Mouse (Mus musculus) ovary, postnatal 14 days (tissue): ENCODE results near the gene Ssbp3.

Experiments
- DNase-seq: peaks from one replicate; pipeline ENCODE4 v3.0.0; 2022; ENCODE audit warnings: low spot score

Ssbp3 gene

DNA sequence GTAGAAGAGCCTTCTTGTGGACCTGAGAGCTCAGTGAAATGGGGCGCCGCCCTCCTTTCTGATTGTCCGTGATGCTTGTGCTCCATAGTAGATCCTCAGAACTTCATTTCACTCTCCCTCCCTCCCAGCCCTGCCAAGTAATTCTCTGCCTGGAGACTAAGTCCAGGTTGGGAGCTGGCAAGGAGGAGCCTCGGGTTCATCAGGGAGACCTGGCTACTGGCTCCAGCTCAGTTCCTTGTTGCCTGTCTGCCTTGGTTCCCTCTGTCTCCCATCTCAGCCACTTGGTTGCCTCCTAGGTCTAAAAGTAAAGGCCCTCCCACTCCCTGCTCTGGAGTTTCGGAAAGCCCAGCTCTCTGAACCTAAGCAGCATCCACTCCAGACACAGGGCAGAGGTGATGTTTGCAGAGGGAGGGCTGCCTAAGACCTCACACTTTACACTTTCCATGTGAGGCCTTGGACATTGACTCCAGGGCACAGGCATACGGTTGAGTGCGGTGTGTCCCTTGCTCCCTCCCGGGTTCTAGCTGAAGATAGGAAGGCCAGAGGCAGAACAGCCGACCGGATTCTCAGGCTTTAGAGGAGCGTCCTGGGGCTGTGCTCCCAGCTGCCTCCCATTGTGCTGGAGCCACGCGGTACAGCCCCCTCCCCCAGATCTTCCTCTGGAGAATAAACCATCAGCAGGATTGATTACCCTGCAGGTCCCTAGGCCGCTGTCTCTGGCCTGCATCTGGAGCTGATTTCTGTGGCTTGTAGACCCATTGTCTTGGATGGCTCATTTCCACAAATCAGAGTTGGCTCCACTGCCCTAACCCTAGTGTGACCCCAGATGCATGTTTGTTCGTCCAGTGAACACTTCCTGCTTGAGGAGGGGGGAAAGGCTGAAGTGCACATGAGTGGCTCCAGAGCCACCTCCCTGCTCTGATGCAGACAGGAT, 75.7 kb downstream of the Ssbp3 start:
- DNase-seq, result no peak

DNA sequence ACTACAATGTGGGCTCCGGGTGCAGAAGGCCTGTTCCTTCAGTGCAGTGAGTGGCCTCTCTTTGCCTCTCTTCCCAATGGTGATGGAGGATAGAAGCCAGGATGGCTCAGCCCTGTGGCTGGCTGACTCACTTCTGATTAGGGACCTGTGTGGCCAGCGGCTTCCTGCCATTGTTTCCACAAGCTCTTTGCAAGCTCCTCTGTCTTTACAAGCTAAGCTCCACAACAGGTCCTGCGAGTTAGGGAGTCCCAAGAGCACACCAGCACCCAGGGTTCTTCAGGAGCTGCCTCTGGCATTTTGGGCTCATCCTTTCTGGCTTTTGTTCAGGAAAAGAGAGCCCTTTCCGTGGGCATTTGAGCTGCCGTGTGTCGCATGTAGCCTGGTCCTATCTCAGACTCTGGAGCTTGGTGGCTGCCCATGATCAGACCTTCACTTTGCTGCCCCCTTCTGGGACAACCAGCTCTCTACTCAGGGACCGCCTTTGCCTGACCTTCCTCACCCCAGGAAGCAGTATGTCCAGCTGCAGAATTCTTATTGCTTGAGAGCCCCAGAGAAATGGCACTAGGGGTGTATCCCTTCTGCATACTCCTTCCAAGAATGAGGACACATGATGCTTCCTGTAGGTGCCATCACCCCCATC, 77.3 kb downstream of the Ssbp3 start:
- peak; percentile 71 for DNase-seq

DNA sequence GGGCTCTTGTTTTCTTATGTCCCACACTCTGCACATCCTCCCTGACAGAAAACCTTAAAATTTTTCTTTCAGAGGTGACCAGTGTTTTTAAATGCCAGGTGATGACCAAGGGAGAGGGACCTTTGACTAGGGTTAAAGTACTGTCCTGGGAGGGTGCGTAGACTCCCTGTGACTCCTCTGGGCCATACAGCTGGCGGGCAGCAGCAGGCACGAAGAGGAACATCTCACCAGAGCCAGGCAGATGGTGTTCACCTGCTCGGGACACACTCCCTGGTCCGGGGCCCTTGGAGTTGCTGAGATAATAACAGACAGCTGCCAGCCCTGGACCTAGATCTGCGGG, 78.4 kb downstream of the Ssbp3 start:
- DNase-seq, result no peak

DNA sequence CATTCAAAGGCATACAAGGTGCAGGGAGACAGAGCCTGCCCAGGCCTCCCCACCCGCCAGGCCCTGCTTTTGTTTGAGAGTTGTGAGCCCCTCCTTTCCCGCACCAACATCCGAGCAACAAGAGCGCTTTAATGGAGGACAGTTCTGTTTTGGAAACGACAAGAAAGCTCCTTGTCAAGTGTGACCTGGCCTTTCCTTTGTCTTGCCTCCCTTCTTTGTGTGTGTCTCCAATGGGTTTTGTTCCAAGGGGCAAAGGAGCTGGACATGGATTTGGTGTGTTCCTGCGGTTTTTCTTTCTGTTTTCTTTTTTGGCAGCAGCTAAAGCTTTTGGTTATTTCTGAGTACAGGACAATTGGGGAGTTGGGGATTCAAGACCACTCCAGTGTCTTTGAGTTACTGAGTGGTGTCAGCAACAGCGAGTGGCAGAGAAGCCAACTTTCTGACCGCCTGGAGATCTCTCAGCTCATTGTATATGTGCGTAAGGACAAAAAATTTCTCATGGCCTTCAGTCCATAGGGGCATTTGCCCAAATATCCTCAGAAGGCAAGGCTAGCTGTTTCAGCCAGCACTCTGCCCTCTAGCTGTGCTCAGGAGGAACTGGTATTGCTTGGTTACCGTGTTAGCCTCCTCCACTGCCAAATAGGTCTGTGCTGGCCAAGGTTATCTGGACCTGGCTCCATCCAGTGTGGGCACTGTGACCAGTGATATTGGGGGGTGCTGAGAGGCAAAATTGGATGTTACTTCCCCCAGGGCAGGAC, 78.9 kb downstream of the Ssbp3 start:
- DNase-seq, result no peak

DNA sequence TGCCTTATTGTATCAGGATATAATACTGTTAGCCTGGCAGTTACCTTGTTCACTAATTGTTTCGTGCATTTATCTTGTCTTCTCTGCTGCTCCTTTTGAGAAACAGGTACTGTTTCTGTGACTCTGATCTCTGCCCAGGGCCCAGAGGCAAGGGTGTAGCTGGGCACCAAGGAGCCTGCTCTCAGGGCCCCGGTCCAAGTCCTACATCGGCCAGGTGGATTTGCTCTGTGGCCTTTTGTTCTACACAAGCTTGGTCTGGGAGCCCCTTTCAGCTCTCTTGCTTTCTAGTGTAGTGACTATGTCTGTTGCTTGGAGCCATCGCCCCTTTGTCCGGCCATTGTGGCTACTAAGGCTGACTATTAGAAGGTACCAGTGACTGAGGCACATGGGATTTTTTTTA, 82.6 kb downstream of the Ssbp3 start:
- DNase-seq, result no peak

DNA sequence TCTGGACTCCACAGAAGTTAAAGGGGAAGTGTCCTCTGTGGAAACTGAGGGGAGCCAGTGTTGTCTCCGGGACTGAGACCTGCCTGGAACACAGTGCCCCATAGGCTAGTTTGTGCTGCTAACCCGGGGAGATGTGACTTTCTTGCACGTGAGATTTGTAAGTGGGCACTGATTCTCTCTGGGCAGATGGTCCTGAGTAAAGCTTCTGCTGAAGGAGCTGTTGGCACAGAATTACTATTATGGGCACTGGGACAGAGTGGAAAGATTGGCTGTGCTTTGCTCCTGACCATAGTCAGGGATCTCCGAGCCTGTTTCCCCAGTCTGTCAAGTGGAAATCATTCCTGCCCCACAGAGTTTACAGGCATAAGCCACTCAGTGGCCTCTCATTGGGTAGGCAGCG, 83.8 kb downstream of the Ssbp3 start:
- DNase-seq, result no peak

DNA sequence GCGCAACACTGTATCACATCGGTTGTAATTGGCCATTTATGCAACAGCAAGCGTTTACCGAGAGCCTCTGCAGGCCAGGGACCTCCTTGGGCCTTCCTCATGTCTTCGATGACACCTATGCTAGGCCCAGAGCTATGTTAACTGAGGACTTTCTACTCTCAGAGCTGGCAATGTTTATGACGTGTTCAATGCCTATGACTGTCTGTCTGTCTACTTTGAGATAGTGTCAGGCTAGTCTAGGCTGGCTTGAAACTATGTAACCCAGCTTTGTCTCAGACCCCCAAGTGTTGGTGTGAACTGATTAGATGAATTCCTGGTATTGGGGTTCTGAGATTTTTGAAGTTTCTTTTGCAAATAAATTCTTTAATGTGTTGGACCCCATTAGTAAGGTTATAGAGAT, 84.6 kb downstream of the Ssbp3 start:
- DNase-seq, result no peak

DNA sequence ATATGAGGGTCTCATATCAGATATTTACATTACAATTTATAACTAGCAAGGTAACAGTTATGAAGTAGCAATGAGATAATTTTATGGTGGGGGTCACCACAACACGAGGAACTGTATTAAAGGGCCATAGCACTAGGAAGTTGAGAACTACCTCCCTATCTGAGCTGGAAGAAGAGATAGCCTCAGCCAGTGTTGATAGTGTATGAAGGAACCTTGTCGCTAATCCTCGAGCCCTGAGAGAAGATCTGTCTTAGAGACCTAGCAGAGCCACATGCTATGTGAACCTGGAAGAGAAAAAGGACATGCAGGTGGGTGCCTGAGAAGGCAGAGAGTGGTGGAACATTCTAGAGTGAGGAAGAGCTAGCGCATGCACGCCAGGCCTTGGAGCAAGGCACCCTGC, 85.0 kb downstream of the Ssbp3 start:
- no peak for DNase-seq

DNA sequence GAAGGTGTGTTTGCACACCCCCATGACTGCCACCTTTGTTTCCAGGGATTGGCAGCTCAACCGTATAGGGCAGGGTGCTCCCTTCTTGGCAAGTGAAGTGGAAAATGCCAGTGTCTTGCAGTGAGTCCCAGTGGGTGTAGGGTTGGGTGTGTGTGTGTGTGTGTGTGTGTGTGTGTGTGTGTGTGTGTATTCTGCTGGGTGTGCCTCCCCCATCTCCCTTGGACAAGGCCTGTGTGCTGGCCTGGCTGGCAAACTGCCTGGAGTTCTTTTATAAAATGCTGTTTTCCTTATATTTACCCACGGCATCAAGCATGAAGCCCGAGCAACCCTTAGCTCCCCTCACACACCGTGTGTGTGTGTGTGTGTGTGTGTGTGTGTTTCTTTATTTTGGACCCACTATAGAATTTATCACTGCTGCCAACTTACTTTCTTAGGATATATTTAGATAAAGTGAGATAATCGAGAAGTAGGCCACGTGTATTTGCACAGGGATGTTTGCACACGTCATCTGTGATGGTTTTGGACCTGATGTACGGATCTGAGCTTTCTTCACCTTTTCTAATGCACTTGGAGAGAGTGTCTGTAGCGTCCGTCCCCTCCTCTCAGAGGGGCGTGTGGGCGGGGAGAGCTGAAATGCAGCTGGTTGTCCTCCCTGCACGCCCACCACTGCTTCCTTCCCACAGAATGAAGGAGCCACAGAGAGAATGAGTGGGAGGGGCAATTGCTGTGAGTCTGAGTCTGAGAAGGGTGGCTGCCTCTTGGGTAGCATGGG, 86.0 kb downstream of the Ssbp3 start:
- no peak for DNase-seq

DNA sequence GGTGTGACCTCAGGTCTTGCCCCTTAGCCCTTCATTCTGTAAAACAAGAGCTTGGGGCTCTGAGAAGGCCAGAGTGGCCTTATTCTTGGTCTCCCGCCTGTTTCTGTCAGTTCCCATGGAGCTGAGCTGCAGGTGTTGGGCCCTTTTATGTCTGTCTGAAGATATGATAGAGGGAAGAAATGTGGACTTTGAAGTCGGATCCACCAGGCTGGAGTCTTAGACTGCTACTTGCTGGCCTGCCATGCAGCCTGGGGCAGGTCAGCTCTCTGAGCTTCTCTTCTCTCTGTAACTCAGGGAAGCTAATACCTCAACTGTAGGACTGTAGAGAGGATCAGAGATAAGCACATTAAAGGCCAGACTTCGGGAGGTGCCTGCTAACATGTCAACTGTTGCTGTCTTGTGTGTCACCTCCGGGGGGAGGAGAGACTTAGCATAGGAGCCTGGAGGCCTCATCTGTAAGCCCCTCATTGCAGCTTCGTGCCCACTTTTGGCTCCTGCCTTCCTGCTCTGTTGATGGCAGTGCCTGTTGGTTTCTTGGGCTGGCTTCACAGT, 90.8 kb downstream of the Ssbp3 start:
- no peak for DNase-seq

DNA sequence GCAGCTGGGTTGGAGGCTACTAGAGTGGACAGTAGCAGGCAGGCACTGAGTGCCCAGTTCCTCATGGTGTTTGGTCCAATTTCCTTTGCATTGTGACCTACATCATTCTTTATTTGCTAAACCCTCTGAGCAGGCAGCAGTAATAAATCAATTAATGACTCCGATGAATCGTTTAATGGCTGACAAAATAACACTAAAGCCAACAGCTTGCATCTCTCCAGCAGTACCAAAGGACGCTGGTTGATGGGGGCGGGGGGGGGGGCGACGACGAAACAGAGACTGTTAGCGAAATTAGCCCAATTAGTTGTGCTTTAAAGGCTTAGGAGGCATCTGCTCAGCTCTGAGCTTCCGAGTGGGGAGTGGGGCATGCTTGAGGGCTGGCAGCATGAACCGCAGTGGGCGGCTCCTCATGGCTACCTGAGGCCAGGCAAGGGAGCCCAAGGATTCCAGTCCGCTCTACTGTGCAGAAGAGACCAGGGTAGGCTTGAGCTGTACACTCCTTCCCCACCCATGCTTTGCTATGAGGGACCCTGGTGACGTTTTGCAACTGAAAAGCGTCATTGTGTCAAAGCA, 91.5 kb downstream of the Ssbp3 start:
- no peak for DNase-seq

DNA sequence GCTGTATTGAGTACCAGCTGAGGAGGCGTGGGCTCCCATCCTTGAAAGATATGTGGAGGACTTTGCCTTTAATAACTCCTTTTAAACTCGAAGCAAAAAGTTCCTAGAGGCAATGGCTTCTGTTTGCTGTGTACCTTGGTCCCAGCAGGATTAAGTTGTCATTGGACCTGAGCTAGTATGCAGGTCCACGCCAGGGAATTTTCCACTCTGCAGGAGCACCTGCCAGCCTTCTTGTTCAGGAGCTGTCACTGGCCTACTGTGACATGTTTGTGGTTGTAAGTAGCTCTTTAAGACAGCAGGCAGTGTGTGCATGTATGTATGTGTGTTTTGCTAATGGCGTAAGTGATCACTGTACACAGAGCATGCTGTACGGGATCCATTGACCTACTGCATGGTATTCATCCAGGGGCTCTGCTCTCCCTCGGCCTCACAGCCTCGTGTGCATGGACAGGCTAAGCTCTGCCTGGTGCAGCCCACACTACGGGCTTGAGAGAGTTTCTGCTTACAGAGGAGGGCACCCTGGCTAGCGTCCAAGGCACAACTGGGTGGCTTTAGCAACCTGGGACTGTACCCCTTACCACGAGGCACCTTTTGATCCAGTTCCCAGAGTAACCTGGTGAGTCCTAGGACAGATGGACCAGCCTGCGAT, 92.1 kb downstream of the Ssbp3 start:
- DNase-seq, result no peak

DNA sequence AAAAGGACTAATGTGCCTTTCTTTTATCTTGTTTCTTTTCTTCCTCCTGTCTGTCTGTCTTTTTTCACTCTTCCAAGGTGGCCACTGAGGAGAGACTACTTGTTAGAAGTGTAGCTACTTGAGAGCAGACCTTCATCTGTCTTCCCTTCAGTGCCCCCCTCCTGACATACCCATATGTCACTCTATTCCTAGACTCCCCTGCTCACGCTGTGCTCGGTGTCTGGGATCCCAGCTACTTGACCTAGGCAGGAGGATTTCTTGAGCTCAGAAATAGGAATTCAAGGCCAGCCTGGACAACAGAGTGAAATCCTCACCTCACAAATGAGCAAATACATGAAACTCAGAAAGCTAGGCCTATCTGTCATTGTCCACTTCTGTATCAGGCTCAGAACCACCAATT, 92.7 kb downstream of the Ssbp3 start:
- DNase-seq, result no peak

DNA sequence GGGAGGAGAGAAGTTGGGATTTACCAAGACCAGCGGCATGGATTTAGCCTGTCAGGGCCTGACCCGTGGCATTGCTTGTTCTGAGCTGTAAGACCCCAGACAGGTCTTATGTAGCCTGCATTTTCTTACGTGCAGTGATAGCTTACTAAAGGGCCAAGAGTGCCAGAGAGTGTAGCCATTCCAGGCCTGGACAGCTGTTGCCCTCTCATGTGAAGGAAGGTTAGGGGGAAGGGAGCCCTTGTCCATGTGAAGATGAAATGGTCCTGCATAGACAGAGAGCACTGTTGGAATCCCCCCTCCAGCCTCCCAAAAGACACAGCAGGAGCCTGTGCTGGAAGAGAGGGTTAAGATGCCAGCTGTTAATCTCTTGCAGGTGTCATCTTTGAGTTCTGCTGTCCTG, 93.3 kb downstream of the Ssbp3 start:
- DNase-seq, result no peak

DNA sequence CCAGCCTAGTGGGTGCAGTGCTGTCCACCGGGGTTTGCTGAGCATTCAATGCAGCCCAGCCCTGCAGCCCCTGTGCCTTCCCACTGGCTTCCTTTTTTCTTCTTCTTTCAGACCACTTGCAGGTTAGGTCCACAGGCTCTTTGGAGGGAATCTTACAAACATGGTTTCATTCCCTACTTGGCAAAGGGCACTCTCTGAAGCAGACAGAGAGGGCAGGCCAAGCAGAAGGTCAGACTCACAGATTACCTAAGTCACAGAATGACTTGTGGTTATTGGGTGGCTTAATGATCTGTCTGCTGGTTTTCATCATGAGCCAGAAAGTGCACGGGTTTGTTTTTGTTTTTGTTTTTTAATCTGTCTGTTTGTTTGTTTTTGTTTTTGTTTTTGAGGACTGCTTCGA, 93.8 kb downstream of the Ssbp3 start:
- no peak for DNase-seq

DNA sequence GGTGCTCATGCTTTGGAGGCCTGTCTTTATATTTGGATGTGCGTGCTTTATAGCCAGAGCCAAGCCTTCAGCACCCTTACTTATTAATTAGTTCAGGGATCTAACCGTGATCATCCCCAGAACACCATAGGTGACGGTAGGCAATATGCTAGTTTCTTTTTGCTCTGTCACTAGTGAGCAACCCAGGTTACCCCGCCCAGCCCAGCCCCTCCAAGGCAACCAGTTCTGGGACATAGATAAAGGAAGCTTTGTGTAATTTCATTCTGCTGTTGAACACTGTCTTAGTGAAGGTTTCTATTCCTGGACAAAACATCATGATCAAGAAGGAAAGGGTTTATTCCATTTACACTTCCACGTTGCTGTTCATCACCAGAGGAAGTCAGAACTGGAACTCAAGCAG, 94.7 kb downstream of the Ssbp3 start:
- no peak for DNase-seq

DNA sequence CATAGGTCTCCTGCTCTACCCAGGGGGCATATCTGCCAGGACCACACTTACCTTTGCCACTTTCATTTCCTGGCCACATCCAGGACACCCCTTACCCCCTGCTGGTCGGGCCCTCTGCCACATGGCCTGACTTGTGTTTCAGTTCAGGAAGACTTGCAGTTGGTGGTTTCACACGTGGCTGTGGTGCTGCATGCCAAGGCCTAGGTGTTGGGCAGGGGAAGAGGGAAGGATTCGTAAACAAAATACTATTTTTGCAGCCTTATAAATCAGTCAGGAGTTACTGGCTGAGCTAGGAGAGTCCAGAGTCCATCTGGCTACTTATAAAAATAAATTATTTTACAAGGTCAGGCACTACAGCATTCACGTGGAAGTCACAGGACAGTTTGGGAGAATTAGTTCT, 95.7 kb downstream of the Ssbp3 start:
- no peak for DNase-seq

DNA sequence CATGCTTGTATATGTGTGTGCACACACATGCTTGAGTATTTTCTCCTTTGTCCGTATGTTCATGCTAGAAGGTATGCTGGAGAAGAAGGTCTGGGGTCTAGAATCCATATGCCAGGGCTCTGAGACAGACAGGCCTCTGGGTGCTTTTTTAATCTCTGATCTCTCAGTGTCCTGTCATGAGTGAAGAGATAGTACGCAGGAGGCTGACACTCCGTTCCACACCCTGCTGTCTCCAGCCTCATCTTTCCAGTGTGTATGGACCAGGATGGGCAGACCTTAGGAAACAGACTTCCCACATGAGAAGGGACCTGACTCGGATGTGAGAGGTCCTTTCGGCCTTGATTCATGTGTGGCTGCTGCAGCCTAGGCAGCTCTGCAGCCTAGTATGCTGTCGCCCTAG, 96.3 kb downstream of the Ssbp3 start:
- DNase-seq, result no peak

DNA sequence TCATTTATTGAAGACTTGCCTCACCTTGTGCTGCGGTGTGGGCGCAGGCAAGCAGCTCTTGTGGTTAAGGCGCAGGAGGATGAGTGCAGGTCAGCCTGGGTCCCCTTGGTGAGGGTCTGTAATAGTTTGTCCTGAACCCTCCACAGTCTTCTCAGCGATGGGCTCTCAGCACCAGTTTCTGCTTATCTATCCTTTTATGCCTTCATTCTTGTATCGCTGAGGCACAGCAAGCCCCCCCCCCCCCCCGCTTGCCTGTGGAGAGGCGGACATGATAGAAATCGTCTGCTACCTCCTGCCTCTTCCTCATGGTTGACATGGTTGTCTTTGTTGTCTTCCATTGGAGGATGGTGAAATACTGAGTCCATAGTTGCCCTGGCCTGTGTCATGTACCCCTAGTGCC, 96.9 kb downstream of the Ssbp3 start:
- DNase-seq, result no peak

DNA sequence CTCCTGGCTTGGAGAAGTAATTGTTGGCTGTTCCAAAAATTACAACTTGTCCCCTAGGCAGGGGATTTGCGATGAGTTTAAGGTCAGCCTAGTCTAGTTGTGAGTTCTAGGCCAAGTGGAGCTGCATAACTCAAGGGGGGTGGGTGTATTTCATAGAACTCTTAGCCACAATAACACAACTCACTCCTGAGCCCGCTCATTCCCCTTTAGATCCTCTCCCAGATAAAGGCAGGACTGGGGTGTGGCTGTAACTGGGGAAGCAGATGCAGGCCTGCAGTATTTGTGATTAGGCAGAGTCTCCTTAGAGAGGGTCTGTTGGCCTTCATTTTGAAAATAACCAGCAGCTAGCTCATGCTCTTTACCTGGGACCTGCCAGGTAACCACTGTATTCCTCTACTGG, 97.7 kb downstream of the Ssbp3 start:
- DNase-seq, result no peak

DNA sequence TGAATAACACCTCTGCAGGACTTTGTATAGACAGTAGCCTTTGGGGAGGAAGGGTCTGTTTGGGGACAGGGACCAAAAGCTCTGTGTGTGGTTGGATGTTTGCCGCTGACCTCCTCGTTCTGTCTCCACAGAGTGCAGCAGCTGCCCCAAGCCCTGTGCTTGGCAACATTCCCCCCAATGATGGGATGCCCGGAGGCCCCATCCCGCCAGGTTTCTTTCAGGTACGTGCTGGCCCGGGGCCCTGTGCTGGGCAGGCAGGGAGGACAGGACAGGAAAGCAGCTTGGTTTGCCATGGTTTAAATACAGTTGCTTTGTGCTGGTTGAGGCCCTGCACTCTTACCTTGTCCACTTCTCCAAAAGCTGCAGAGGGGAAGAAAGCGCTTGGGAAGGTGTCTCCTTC, 99.0 kb downstream of the Ssbp3 start:
- DNase-seq, result no peak
